Mouse (Mus musculus): ENCODE data around the gene Itm2c.

DNA sequence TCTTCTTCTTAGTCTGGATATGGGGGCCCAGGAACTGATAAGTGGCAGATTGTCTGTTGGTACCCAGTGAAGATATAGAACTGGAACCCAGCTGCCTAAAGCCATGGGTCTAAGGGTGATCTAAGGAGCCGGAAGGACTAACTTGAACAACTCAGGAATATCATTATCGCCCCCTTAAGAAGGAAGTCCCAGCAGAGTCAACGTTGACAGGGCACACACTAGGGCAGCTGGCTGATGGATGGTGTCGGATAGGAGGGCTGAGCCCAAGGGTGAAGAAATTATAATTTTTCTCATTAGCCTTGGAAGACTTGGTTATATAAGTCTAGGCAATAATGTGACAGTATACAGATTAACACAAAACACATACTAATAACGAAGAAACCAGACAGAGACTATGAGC, 2.0 kb downstream of the Itm2c start:
- TF ChIP-seq CTCF (IDR thresholded peaks at IDR 0.05; ENCODE audit: low read depth): no peak
- TF ChIP-seq EP300 (IDR thresholded peaks at IDR 0.05; ENCODE audit: low read depth): no peak
